Mouse (Mus musculus): ENCODE results near the gene Kcnn3. TPM values are rescaled to one million over a fixed set of nuclear protein-coding genes. Genes with fewer than 3 reads are reported as not detected.

The Kcnn3 gene
- polyA plus RNA-seq (2014; fragmentation: Nextera tagmentation; extraction: Ambion mirVana): 1.3 and 1.4 TPM in 2 replicates

GRCm38 (mm10) chr3:89519894-89520293, at the start of gene Kcnn3:
Gene Kcnn3, plus strand, starts transcription at chr3:89520164.
- peaks cover 26% of the 10 kb centered on the region for H3K4me1 ChIP-seq (ENCODE audit: control insufficient read depth, insufficient read depth, low read length)
- no peaks in the 10 kb centered on the region for H3K36me3 ChIP-seq (ENCODE audit: control insufficient read depth, insufficient read depth, low read length)
- no peaks in the 10 kb centered on the region; the same call in 1 of the 2 replicates for H3K9me3 ChIP-seq (ENCODE audit: control insufficient read depth, low read length)
- DNase-seq (ENCODE audit: low spot score, missing footprints) (peak; percentile 98), ATAC-seq (ENCODE audit: low FRiP score) (peak; percentile 95)
- peak within 1 kb of the TSS; percentile 93 for H3K4me2 ChIP-seq
- H3K27me3 ChIP-seq (ENCODE audit: control insufficient read depth, insufficient read depth, low read length): peaks cover 8% of the 10 kb centered on the region; the same call in 1 of the 2 replicates
- H3K27ac ChIP-seq (ENCODE audit: low read depth, low read length): no peak within 1 kb of the TSS; the same call in 1 of the 2 replicates
- H3K4me3 ChIP-seq (ENCODE audit: low read depth, low read length): peak within 1 kb of the TSS; percentile 42
- WGBS: under 1% methylated on average over 15 of the region's 15 CpGs
- peak within 1 kb of the TSS; percentile 61 for H3K9ac ChIP-seq (ENCODE audit: low read length)

GRCm38 (mm10) chr3:89472280-89472679, 47.7 kb upstream of the Kcnn3 start:
- no peak for ATAC-seq (ENCODE audit: low FRiP score)
- 73% methylated on average over 7 of the region's 7 CpGs for WGBS
- DNase-seq (ENCODE audit: low spot score, missing footprints): no peak
- Histone ChIP-seq H3K9me3 (ENCODE audit: control insufficient read depth, low read length) (no peaks in the 10 kb centered on the region), H3K9ac (ENCODE audit: low read length) (no peak overlapping the region), H3K4me1 (ENCODE audit: control insufficient read depth, insufficient read depth, low read length) (no peaks in the 10 kb centered on the region), H3K27ac (ENCODE audit: low read depth, low read length) (no peak overlapping the region), H3K36me3 (ENCODE audit: control insufficient read depth, insufficient read depth, low read length) (0 out of 2 replicates have a peak, but pooled peaks cover 3% of the 10 kb centered on the region), H3K4me2 (no peak overlapping the region), H3K4me3 (ENCODE audit: low read depth, low read length) (no peak overlapping the region), H3K27me3 (ENCODE audit: control insufficient read depth, insufficient read depth, low read length) (no peaks in the 10 kb centered on the region)

GRCm38 (mm10) chr3:89473838-89474237, 46.1 kb upstream of the Kcnn3 start:
- no peak overlapping the region for H3K4me2 ChIP-seq
- H3K4me1 ChIP-seq (ENCODE audit: control insufficient read depth, insufficient read depth, low read length): no peaks in the 10 kb centered on the region
- no peak for ATAC-seq (ENCODE audit: low FRiP score)
- no peaks in the 10 kb centered on the region for H3K9me3 ChIP-seq (ENCODE audit: control insufficient read depth, low read length)
- no peak for DNase-seq (ENCODE audit: low spot score, missing footprints)
- no peak overlapping the region for H3K4me3 ChIP-seq (ENCODE audit: low read depth, low read length)
- no peak overlapping the region for H3K27ac ChIP-seq (ENCODE audit: low read depth, low read length)
- H3K27me3 ChIP-seq (ENCODE audit: control insufficient read depth, insufficient read depth, low read length): no peaks in the 10 kb centered on the region
- 81% methylated on average over 6 of the region's 6 CpGs for WGBS
- 0 out of 2 replicates have a peak, but pooled peaks cover 3% of the 10 kb centered on the region for H3K36me3 ChIP-seq (ENCODE audit: control insufficient read depth, insufficient read depth, low read length)
- H3K9ac ChIP-seq (ENCODE audit: low read length): no peak overlapping the region

- DNase-seq (ENCODE audit: low spot score, missing footprints) (no peak), ATAC-seq (ENCODE audit: low FRiP score) (no peak)
- Histone ChIP-seq H3K4me2 (no peak overlapping the region), H3K27ac (ENCODE audit: low read depth, low read length) (no peak overlapping the region), H3K9ac (ENCODE audit: low read length) (no peak overlapping the region), H3K27me3 (ENCODE audit: control insufficient read depth, insufficient read depth, low read length) (no peaks in the 10 kb centered on the region), H3K36me3 (ENCODE audit: control insufficient read depth, insufficient read depth, low read length) (no peaks in the 10 kb centered on the region), H3K9me3 (ENCODE audit: control insufficient read depth, low read length) (no peaks in the 10 kb centered on the region), H3K4me1 (ENCODE audit: control insufficient read depth, insufficient read depth, low read length) (no peaks in the 10 kb centered on the region), H3K4me3 (ENCODE audit: low read depth, low read length) (no peak overlapping the region)
- 72% methylated on average over 6 of the region's 6 CpGs for WGBS
These were observed 40.9 kb upstream of the Kcnn3 start for GRCm38 (mm10) chr3:89479055-89479454.

- WGBS: 42% methylated on average over 2 of the region's 2 CpGs
These were observed 38.5 kb upstream of the Kcnn3 start for GRCm38 (mm10) chr3:89481488-89481887.

GRCm38 (mm10) chr3:89482249-89482648, 37.7 kb upstream of the Kcnn3 start:
- WGBS: 80% methylated on average over 5 of the region's 5 CpGs
- no peak for ATAC-seq (ENCODE audit: low FRiP score)
- H3K4me1 ChIP-seq (ENCODE audit: control insufficient read depth, insufficient read depth, low read length): no peaks in the 10 kb centered on the region
- H3K9ac ChIP-seq (ENCODE audit: low read length): no peak overlapping the region
- no peaks in the 10 kb centered on the region for H3K9me3 ChIP-seq (ENCODE audit: control insufficient read depth, low read length)
- no peak for DNase-seq (ENCODE audit: low spot score, missing footprints)
- H3K27me3 ChIP-seq (ENCODE audit: control insufficient read depth, insufficient read depth, low read length): no peaks in the 10 kb centered on the region
- no peak overlapping the region for H3K27ac ChIP-seq (ENCODE audit: low read depth, low read length)
- H3K4me2 ChIP-seq: no peak overlapping the region
- no peaks in the 10 kb centered on the region for H3K36me3 ChIP-seq (ENCODE audit: control insufficient read depth, insufficient read depth, low read length)
- no peak overlapping the region for H3K4me3 ChIP-seq (ENCODE audit: low read depth, low read length)

More at GRCm38 (mm10) chr3:89481488-89481887, 38.5 kb upstream of the Kcnn3 start:
- Histone ChIP-seq H3K9ac (ENCODE audit: low read length) (no peak overlapping the region), H3K36me3 (ENCODE audit: control insufficient read depth, insufficient read depth, low read length) (no peaks in the 10 kb centered on the region), H3K9me3 (ENCODE audit: control insufficient read depth, low read length) (no peaks in the 10 kb centered on the region), H3K27me3 (ENCODE audit: control insufficient read depth, insufficient read depth, low read length) (no peaks in the 10 kb centered on the region), H3K4me1 (ENCODE audit: control insufficient read depth, insufficient read depth, low read length) (no peaks in the 10 kb centered on the region), H3K27ac (ENCODE audit: low read depth, low read length) (no peak overlapping the region), H3K4me2 (no peak overlapping the region), H3K4me3 (ENCODE audit: low read depth, low read length) (no peak overlapping the region)
- ATAC-seq (ENCODE audit: low FRiP score) (no peak), DNase-seq (ENCODE audit: low spot score, missing footprints) (peak; percentile 84)

GRCm38 (mm10) chr3:89484766-89485524, 35.0 kb upstream of the Kcnn3 start:
- peak; percentile 69; the same call in 1 of the 2 replicates for ATAC-seq (ENCODE audit: low FRiP score)
- H3K4me2 ChIP-seq: no peak overlapping the region

GRCm38 (mm10) chr3:89486111-89486510, 33.9 kb upstream of the Kcnn3 start:
- Histone ChIP-seq H3K4me2 (no peak overlapping the region), H3K4me3 (ENCODE audit: low read depth, low read length) (no peak overlapping the region), H3K36me3 (ENCODE audit: control insufficient read depth, insufficient read depth, low read length) (no peaks in the 10 kb centered on the region), H3K27ac (ENCODE audit: low read depth, low read length) (no peak overlapping the region), H3K9me3 (ENCODE audit: control insufficient read depth, low read length) (no peaks in the 10 kb centered on the region), H3K9ac (ENCODE audit: low read length) (no peak overlapping the region), H3K27me3 (ENCODE audit: control insufficient read depth, insufficient read depth, low read length) (no peaks in the 10 kb centered on the region), H3K4me1 (ENCODE audit: control insufficient read depth, insufficient read depth, low read length) (no peaks in the 10 kb centered on the region)
- ATAC-seq (ENCODE audit: low FRiP score): no peak
- DNase-seq (ENCODE audit: low spot score, missing footprints): peak; percentile 64
- whole genome bisulfite sequencing: 84% methylated on average over 8 of the region's 8 CpGs

More at GRCm38 (mm10) chr3:89484766-89485524, 35.0 kb upstream of the Kcnn3 start:
- WGBS: 24% methylated on average over 24 of the region's 24 CpGs
- Histone ChIP-seq H3K27me3 (ENCODE audit: control insufficient read depth, insufficient read depth, low read length) (no peaks in the 10 kb centered on the region), H3K36me3 (ENCODE audit: control insufficient read depth, insufficient read depth, low read length) (no peaks in the 10 kb centered on the region), H3K4me3 (ENCODE audit: low read depth, low read length) (no peak overlapping the region), H3K4me1 (ENCODE audit: control insufficient read depth, insufficient read depth, low read length) (no peaks in the 10 kb centered on the region), H3K27ac (ENCODE audit: low read depth, low read length) (no peak overlapping the region), H3K9ac (ENCODE audit: low read length) (no peak overlapping the region), H3K9me3 (ENCODE audit: control insufficient read depth, low read length) (no peaks in the 10 kb centered on the region)
- DNase-seq (ENCODE audit: low spot score, missing footprints): peak; percentile 97

- no peak overlapping the region for H3K9ac ChIP-seq (ENCODE audit: low read length)
- ATAC-seq (ENCODE audit: low FRiP score): no peak
- H3K9me3 ChIP-seq (ENCODE audit: control insufficient read depth, low read length): no peaks in the 10 kb centered on the region
- H3K27ac ChIP-seq (ENCODE audit: low read depth, low read length): no peak overlapping the region
- peak; percentile 68 for DNase-seq (ENCODE audit: low spot score, missing footprints)
- H3K4me1 ChIP-seq (ENCODE audit: control insufficient read depth, insufficient read depth, low read length): no peaks in the 10 kb centered on the region
- H3K27me3 ChIP-seq (ENCODE audit: control insufficient read depth, insufficient read depth, low read length): no peaks in the 10 kb centered on the region
- no peak overlapping the region for H3K4me2 ChIP-seq
- no peaks in the 10 kb centered on the region for H3K36me3 ChIP-seq (ENCODE audit: control insufficient read depth, insufficient read depth, low read length)
- H3K4me3 ChIP-seq (ENCODE audit: low read depth, low read length): no peak overlapping the region
- WGBS: 58% methylated on average over 20 of the region's 20 CpGs
These were observed 32.9 kb upstream of the Kcnn3 start for GRCm38 (mm10) chr3:89486916-89487702.

Data from midbrain, embryonic 11.5 days (tissue).